Mouse (Mus musculus) heart, postnatal 0 days (tissue): ENCODE results near the gene Bcar3. TPM values are rescaled to one million over a fixed set of nuclear protein-coding genes. Genes with fewer than 3 reads are reported as not detected.
"Not testable (repeated sequence)": the region's sequence is repeated elsewhere in the genome, so short reads cannot be mapped to it uniquely, and the experiment has no call there.

Experiments
- ATAC-seq: fragments of 200-750 bp; cut with Nextera tagmentation; 2 replicates; pipeline ENCODE4 v1.8.0; 2017; ENCODE audit warnings: low read depth, moderate number of reproducible peaks, moderate library complexity; ENCODE audit not compliant: insufficient read depth
- DNase-seq: peaks from one replicate; pipeline ENCODE4 v3.0.0-alpha.2; 2016; ENCODE audit warnings: low spot score
- H3K27ac ChIP-seq: fragments of 300-500 bp; sonication (generic); 2 replicates; pipeline ENCODE4 v1.5.1; 2014; ENCODE audit warnings: low read depth, mild to moderate bottlenecking
- H3K27me3 ChIP-seq: fragments of 300-500 bp; sonication (generic); 2 replicates; pipeline ENCODE4 v1.6.1; 2014; ENCODE audit warnings: low read length, mixed read lengths; ENCODE audit not compliant: control insufficient read depth, insufficient read depth
- H3K36me3 ChIP-seq: fragments of 300-500 bp; sonication (generic); replicated peaks from 2 replicates; pipeline ENCODE4 v1.6.1; 2014; ENCODE audit warnings: low read length, mixed read lengths; ENCODE audit not compliant: control insufficient read depth, insufficient read depth
- H3K4me1 ChIP-seq: fragments of 300-500 bp; sonication (generic); 2 replicates; pipeline ENCODE4 v1.6.1; 2014; ENCODE audit warnings: antibody characterized with exemption; ENCODE audit not compliant: control insufficient read depth, insufficient read depth
- H3K4me2 ChIP-seq: fragments of 300-500 bp; sonication (generic); 2 replicates; pipeline ENCODE4 v1.6.1; 2014; ENCODE audit warnings: low read depth, mild to moderate bottlenecking, low read length, moderate library complexity
- H3K4me3 ChIP-seq: fragments of 300-500 bp; sonication (generic); 2 replicates; pipeline ENCODE4 v1.5.1; 2014; ENCODE audit warnings: low read depth, low read length
- H3K9ac ChIP-seq: fragments of 300-500 bp; sonication (generic); replicated peaks from 2 replicates; pipeline ENCODE4 v1.6.1; 2014; ENCODE audit warnings: low read depth, low read length, mixed read lengths
- H3K9me3 ChIP-seq: fragments of 300-500 bp; sonication (generic); replicated peaks from 2 replicates; pipeline ENCODE4 v1.6.1; 2016; ENCODE audit warnings: low read length; ENCODE audit not compliant: control insufficient read depth
- CTCF ChIP-seq: IDR thresholded peaks from 2 replicates; pipeline ENCODE4 v1.5.1; 2016; ENCODE audit warnings: antibody characterized with exemption, control low read depth, low read depth
- EP300 ChIP-seq: IDR thresholded peaks from 2 replicates; pipeline ENCODE4 v1.6.1; 2016; ENCODE audit warnings: antibody characterized with exemption, low read depth
- WGBS: fragments of 180-500 bp; shearing (Covaris S2); extraction: QIAGEN DNeasy Blood & Tissue Kit; methylation state at CpG from one replicate; pipeline ENCODE4 v1.1.7; 2014; 5-methylcytosine and 5-hydroxymethylcytosine counted together
- polyA plus RNA-seq: library from polyadenylated mRNA; unstranded; fragments of >200 nt; fragmentation: Nextera tagmentation; extraction: Ambion mirVana; gene quantifications from 2 replicates; pipeline ENCODE4 v1.2.1, GENCODE M21; 2015
- total RNA-seq: library from RNA; depleted of rRNA; stranded (reverse); fragments of >200 nt; gene quantifications from 2 replicates; pipeline ENCODE4 v1.2.3, GENCODE M21; 2014; ENCODE audit warnings: low replicate concordance

Bcar3 gene
- total and polyA plus RNA-seq, 2 experiments from 2014 or later = 3.3 to 38.6 TPM

DNA sequence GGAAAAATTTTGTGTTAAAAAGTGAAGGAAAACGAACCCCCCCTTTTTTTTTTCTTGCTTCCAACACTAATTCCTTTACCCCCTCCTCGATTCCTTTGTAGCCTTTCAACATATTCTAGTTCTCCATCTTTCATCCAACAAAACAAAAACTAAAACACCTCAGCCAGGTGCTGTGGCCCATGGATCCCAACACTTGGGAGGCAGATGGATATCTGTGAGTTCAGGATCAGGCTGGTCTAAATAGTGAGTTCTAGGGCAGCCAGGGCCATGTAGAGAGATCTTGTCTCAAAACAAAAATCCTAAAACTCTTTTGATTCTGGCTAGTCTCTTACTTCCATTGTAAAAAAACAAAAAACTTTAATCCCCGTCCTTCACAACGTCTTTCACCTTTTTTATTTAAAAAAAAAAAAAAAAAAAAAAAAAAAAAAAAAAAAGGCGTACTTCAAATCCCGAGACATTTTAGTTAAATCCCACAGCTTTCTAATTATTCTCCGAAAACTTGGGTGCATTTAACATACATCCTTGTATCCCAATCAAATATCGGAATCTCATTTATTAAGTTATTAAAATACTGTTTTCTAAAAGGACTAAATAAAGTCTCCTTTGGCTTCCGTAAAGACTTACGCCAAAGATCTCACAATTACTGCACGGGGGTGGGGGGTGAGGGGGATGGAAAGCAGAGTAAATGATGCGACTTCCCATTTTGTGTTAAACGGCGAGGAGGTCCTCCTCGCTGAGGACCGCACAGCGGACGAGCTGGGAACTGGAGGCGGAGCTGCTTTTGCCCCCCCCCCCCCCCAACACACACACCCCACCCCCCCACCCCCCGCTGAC lies 20.3 kb upstream of the Bcar3 start:
- TF ChIP-seq CTCF (peak; percentile 17; the same call in 1 of the 2 replicates), EP300 (no peak)
- DNase-seq (no peak), ATAC-seq (no peak)
- Histone ChIP-seq H3K9me3 (no peaks in the 10 kb centered on the region), H3K4me2 (peak overlapping the region; percentile 92), H3K4me3 (peak overlapping the region; percentile 99), H3K36me3 (peaks cover 34% of the 10 kb centered on the region), H3K4me1 (peaks cover 10% of the 10 kb centered on the region), H3K9ac (no peak overlapping the region; the same call in 1 of the 2 replicates), H3K27me3 (no peaks in the 10 kb centered on the region), H3K27ac (peak overlapping the region; percentile 34; the same call in 1 of the 2 replicates)
- WGBS = 12% methylated on average over 18 of the region's 20 CpGs

GRCm38 (mm10) chr3:122274241-122275024 lies 19.5 kb upstream of the Bcar3 start, which contains the start of gene Dnttip2:
TSS of gene Dnttip2 (plus strand) at chr3:122274388.
- peaks cover 42% of the 10 kb centered on the region for H3K36me3 ChIP-seq
- H3K27me3 ChIP-seq = no peaks in the 10 kb centered on the region
- TF ChIP-seq EP300 (no peak; the same call in 1 of the 2 replicates), CTCF (no peak)
- H3K9me3 ChIP-seq = no peaks in the 10 kb centered on the region
- peak within 1 kb of the TSS; percentile 99 for H3K4me3 ChIP-seq
- DNase-seq = peak; percentile 96
- H3K9ac ChIP-seq = peak within 1 kb of the TSS; percentile 97
- WGBS = under 1% methylated on average over 55 of the region's 57 CpGs
- H3K27ac ChIP-seq = peak within 1 kb of the TSS; percentile 84
- ATAC-seq = peak; percentile 98
- H3K4me1 ChIP-seq = peaks cover 10% of the 10 kb centered on the region
- H3K4me2 ChIP-seq = peak within 1 kb of the TSS; percentile 92

DNA sequence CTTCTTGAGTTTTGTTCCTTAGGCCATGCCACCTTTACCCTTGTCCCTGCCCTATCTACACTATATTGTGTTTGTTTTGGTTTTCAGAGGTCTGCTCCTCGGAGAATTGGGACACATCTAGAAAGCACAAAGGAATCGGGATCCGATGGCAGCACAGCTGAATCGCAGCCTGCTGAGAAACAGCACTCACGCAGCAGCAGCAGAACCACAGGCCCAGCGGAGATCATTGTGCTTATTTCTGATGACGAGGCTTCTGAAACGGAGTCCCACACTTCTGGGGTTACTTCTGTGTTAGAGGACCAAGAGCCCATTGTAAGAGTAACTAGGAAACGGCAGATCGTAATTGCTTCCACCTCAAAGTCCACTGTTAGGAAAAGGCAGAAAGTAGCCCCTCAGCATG lies 18.8 kb upstream of the Bcar3 start:
- no peaks in the 10 kb centered on the region for H3K9me3 ChIP-seq
- H3K4me3 ChIP-seq = peak overlapping the region; percentile 99
- H3K4me2 ChIP-seq = peak overlapping the region; percentile 92
- no peak overlapping the region for H3K27ac ChIP-seq
- ATAC-seq (no peak), DNase-seq (no peak)
- H3K36me3 ChIP-seq = peaks cover 49% of the 10 kb centered on the region
- no peak for TF ChIP-seq EP300
- no peak for TF ChIP-seq CTCF
- H3K4me1 ChIP-seq = peaks cover 10% of the 10 kb centered on the region
- H3K27me3 ChIP-seq = no peaks in the 10 kb centered on the region
- 76% methylated on average over 10 of the region's 10 CpGs for WGBS
- peak overlapping the region; percentile 97; the same call in 1 of the 2 replicates for H3K9ac ChIP-seq

DNA sequence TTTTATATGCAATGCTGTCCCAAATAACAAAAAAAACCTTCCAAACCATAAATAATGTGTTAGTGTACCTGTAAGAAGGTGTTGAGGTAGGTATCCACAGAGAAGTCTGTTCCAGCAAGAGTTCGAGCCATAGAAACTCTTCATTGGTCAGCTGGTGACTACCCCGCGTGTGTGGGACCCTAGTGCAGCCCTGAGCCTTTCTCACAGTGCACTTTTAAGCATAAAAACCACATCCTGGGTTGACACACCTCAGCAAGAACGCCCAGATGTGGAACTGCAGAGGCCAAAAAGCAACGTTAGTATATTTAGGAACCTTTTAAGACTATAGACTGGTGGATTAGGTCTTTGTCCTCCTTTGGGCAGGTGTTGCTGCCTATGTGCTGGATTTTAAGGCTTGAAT lies 6.7 kb upstream of the Bcar3 start:
- DNase-seq (no peak), ATAC-seq (no peak)
- Histone ChIP-seq H3K4me1 (peaks cover 5% of the 10 kb centered on the region; the same call in 1 of the 2 replicates), H3K9ac (no peak overlapping the region), H3K9me3 (no peaks in the 10 kb centered on the region), H3K4me3 (no peak overlapping the region), H3K4me2 (no peak overlapping the region), H3K36me3 (peaks cover 36% of the 10 kb centered on the region), H3K27ac (no peak overlapping the region), H3K27me3 (no peaks in the 10 kb centered on the region)
- TF ChIP-seq CTCF = no peak
- no peak for TF ChIP-seq EP300
- 75% methylated on average over 5 of the region's 5 CpGs for WGBS

- DNase-seq = no peak
- Histone ChIP-seq H3K4me2 (no peak overlapping the region), H3K4me1 (peaks cover 7% of the 10 kb centered on the region; the same call in 1 of the 2 replicates), H3K27ac (no peak overlapping the region), H3K9ac (no peak overlapping the region), H3K4me3 (no peak overlapping the region), H3K36me3 (peaks cover 21% of the 10 kb centered on the region), H3K27me3 (no peaks in the 10 kb centered on the region), H3K9me3 (no peaks in the 10 kb centered on the region)
- TF ChIP-seq CTCF (no peak), EP300 (no peak)
- no peak for ATAC-seq
- WGBS = 84% methylated on average over 5 of the region's 5 CpGs
These were observed 5.2 kb upstream of the Bcar3 start for GRCm38 (mm10) chr3:122288613-122289195.

DNA sequence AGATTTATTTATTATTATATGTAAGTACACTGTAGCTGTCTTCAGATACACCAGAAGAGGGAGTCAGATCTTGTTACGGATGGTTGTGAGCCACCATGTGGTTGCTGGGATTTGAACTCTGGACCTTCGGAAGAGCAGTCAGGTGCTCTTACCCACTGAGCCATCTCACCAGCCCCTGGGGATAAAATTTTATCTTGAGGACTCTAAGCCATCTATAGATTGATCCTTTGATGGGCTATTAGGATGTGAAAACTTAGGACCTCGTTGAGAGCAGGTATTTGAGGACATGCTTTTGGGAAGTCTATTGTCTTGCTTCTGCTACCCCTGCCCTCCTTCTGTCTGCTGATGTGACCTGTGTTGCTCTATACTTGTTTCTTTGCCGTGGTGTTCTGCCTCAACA lies 4.6 kb upstream of the Bcar3 start:
- DNase-seq, H3K4me2 ChIP-seq, H3K27ac ChIP-seq, H3K4me1 ChIP-seq, H3K9me3 ChIP-seq, H3K4me3 ChIP-seq, ATAC-seq, H3K27me3 ChIP-seq, H3K9ac ChIP-seq: not testable (repeated sequence)
- WGBS = 52% methylated on average over 3 of the region's 4 CpGs
- peaks cover 14% of the 10 kb centered on the region for H3K36me3 ChIP-seq
